Mouse (Mus musculus): ENCODE measurements around the gene Crybg2.

Crybg2 gene

DNA sequence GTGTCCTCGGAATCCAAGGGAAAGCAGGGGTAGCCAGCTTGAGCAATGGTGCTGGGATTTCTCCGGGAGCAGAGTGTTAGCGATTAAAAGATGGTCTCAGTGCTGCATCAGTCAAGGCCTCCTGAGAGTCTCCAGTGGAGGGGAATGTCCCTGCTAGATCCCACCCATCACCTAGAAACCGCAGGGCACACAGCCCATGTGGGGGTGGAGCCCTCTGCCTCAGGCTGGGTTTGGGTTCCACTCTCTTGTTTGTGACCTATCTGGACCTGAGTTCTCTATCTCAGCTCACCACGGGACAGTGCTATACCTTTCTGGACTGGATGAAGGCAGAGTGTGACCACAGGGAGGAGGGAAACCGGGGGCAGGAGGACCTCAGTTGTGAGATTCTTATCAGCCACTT lies 1.7 kb upstream of the Crybg2 start:
- DNase-seq: no peak

DNA sequence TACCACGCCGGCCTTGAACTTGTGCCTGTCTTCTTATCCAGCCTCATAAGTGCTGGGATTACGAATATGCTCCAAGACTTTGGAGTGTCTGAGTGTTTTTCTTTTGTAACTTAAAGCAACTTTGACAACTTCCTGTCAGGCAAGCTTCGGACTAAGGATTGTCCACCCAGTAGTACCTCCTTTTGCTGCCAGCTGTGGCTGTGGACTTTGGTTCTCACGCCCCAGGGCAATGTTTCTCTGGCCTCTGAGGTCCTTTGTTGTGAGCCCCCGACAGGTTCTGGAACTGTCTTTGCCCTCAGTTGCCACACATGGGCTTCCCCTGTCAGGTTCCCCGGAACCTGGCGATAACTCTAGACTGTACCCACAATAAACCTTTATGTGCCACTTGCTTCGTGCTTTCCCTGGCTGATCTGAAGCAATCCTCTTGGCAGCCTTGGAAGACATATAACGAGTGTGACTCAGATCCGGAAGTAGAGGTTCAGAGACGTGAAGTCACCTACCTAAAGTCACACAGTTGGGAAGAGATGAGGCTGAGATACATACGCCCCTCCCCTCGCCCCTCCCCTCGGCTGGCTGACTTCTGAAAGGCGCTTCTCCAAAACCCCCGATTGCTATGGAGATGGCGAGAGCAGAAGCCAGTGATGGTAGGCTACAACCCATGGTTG lies 683 bp downstream of the Crybg2 start:
- no peak for DNase-seq

DNA sequence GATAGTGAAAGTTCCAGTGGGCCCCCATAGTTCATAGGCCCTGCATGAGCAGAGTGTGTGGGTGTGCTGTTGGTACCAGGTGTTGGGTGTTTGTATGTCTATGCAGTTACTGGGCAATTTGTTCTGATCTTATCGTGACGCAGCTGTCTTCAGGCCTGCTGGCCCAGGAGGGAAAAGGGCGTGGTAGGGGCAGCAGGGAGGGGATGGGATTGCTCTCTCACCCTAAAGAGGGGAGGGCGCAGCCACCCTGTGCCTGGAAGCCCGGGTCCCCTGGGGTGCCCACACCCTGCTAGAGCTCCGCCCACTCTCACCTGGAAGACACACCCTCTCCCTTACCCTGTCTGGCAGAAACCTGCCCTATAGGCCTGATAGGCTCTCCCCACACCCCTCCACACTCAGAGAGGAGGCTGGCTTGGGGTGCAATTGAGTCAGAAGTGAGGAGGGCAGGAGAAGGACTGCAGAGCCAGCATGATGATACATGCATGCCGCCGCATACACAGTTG lies 1.4 kb downstream of the Crybg2 start:
- no peak for DNase-seq

DNA sequence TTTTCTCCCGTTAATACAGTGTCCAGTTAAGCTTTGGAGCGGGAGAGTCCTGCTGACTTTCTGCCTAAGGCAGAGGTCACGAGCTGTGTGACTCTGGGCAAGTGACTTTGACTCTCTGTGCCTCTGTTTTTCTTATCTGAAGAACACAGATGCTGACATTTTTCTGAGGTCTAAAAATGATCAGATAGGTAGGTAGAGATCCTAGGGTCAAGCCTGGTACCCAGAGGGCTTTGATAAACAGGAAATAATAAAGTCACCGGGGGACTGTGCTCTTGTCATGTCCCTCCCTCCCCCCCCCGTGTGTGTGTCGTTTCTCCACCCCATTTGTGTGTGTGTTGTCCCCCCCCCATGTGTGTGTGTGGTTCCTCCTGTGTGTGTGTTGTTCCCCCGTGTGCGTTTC lies 1.9 kb downstream of the Crybg2 start:
- no peak for DNase-seq

DNA sequence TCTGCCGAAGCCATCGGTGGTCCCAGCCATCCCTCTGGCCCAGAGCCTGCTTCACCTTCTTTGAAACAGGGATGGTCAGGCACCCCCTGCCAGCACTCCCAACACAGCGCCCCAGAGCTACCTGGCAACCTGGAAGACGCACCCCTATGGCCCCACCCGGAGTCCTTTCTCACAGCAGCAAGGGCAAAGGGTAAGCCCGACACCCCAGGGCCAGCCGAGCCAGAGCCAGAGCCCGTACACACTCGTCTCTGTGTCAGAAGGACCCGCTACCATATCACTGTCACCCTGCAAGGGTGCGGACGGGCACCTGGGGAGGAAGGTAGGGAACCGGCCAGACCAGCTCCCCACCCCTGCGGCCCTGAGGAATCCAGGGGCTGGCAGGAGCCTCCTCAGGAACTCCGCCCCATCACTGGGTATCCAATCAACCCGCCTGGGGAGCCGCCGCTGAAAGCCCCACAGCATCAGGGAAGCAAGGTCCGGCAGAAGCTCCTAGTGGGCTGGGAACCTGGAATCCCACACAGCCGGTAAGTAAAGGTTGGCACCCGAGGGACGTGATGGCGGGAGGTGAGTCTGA lies 4.9 kb downstream of the Crybg2 start:
- no peak for DNase-seq

DNA sequence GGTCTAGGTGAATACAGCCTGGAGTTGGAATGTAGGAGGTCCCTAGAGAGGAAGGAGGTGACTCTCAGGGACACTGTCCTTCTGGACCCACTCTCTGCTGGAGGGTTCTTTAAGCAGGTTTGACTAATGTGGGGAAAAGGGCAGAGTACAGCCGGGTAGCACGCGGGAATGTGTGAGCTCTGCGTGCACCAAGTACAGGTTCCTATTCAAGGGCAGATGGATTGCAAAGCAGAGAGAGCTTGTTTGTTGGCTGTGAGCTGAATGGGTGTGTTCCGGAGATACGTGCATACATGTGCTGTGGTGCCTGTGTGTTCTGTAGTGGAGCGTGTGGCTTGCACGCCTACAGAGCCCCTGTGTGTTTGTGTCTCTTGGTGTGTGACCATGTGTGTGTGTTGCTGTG lies 6.8 kb downstream of the Crybg2 start:
- DNase-seq: no peak

DNA sequence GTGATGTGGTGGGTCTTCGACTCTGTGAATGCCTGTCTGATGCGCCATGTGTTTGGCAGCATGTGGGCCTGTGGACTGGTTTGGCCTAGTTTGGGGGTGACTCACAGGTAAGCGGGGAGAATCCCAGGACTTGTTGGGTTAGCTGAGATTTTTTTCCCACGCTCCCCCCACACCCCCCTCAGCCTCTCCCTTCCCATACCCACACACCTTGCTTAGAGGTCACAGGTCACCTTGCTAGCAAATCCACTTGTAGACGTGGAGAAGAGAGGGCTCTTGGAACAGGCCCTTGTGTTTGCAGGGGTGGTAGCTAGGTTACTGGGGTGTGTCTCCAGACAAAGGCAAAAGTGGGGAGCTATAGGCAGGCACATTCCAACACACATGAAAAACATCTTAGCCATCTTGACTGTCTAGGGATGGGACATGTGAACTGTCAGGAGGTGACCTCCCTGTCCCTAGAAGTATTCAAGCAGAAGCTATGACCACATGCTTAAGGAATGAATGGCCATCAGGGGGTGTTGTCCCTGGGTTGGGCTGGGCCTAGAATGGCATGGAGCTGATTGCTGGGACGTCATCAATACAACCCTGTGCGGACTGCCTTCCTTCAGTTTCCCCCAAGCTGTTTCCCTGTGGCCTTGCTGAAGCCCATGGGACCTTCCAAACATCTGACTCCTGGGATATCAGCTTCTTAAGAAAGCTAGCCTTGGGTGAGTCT lies 7.4 kb downstream of the Crybg2 start:
- no peak for DNase-seq

DNA sequence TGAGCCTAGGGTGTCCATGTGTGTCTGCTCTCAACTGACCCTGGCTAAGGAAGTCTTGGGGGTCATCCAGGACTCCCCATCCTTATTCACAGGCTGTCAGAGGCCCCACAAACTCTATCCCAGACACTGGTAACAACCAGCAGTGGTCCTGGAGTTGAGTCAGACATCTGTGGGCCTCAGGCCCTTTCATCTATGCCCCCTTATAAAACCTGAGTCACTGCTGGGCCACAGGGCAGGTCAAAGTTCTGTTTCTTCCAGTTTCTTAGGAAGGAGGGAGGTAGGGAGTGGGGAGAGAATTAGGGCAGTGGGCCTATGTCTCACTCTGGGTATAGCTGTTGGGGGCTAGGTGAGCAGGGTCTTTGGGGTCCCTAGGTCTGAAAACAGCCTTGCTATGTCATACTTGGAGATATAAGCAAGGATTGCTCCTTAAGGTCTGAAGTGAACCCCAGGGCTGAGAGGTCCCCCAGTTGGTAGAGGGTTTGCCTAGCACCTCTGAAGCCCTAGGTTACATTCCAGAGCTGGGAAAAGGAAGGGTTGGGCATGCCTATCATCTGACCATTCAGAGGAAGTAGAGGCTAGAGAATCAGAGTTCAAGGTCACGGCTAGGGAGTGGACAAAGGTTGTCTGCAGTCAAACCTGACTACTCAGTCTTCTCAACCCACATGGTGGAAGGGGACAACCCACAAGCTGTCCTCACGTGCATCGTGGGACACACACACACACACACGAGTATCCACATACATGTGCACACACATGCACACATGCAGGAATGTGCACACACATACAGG lies 8.4 kb downstream of the Crybg2 start:
- DNase-seq: no peak

DNA sequence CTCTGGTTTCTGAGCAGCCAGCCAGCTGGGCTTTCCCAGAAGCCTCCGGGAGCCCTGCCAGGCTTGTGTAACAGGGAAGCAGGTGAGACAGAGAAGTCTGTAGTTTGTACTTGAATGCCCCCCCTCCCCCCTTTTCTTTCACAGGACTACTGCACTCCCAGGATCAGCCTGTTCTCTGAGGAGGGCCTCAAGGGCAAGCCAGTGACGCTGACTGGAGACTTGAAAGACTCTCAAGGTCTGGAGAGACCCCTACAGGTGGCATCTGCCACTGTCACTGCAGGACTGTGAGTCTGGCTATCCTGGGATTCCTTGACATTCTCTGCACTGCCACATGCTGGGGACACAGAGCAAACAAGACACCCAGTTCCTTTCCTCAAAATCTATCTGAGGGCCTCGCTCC lies 18.1 kb downstream of the Crybg2 start:
- DNase-seq: peak; percentile 15

DNA sequence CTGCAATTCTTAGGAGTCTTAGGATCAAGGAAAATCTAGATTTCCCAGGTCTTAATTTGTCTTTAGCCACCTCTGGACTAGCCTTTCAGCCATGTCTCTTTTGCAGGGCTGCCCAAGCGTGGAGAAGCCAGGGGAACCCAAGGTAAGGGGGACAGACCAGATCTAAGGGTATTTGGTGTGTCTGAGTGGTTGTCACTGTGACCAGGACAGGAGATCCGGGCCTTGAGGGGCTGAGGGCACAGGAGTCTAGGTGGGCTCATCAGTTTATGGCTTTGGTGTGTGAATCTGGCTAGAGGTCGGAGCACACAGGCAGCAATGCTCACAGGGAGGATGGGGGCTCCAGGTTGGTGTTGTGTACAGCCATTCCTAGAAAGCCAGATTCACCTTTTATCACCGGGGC lies 20.1 kb downstream of the Crybg2 start:
- DNase-seq: no peak

DNA sequence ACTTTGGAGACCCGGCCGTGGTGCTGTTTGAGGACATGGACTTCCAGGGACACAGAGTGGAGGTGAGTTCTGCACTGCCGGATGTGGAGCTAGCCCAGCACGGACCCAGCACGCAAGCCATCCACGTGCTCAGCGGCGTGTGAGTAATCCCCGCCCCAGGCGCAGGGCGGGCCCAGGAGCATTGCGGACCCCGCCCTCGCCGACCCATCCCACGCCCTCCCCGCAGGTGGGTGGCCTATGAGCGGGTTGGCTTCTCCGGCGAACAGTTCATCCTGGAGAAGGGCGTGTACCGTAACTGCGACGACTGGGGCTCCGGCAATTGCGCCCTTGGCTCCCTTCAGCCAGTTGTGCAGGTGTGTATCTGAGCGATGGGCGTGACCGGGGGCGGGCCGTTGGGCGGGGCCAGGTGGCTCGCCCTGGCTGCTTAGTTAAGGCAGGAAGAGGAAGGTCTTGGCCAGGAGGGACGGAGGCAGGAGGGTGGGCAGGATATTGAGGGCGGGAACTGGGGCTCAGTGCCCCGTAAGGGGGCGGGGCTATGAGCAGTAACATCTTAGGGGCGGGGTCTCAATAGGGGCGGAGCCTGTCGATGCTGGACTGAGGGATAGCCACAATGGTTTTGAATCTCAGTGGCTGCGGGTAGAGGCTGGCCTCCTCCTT lies 21.2 kb downstream of the Crybg2 start:
- DNase-seq: peak; percentile 48

DNA sequence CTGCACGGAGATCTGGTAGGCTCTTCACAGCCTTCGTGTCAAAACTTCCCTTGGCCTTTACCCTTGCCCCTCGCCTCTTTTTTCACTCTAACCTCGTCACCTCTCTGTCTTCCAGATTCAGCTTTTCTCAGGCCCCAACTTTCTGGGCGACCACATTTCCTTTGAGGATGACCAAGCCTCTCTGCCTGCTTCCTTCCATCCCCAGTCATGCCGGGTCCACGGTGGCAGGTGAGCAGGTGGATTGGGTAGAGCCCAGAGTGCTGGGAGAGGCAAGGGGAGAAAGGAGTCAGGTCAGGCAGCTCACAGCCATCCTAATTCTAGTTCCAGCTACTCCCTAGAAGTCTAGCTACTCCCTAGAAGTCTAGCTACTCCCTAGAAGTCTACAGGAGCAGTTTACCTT lies 21.8 kb downstream of the Crybg2 start:
- no peak for DNase-seq

DNA sequence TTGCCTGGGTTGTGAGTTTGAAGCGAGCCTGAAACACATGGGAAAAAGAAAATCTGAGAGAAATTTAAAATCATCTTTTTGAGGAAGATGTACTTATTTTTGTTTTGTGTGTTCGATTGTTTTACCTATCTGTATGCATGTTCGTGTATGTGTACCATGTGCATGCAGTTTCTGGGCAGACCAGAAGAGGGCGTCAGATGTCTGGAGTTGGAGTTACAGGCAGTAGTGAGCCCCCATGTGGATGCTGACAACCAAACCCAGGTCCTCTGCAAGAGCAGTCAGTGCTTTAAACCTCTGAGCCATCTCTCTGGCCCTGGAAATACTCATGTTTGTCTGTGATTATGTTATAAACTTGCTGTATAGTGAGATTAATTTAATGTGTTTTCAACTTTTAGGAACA lies 24.4 kb downstream of the Crybg2 start:
- no peak for DNase-seq

DNA sequence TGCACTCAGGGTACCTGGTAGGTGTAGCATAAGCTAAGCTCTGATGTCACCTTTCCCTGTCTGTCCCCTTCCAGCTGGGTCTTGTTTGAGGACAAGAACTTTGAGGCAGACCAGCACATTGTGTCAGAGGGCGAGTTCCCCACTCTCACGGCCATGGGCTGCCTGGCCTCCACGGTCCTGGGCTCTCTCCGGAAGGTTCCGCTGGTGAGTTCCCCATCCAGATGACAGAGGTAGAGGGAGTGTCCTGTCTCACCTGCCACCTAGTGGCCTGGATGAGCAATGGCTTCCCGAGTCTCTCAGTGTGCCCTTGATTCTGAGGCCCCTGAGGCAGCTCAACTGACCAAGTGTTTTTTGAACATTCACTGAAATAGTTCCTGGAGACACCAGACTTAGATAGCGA lies 26.8 kb downstream of the Crybg2 start:
- DNase-seq: peak; percentile 46

DNA sequence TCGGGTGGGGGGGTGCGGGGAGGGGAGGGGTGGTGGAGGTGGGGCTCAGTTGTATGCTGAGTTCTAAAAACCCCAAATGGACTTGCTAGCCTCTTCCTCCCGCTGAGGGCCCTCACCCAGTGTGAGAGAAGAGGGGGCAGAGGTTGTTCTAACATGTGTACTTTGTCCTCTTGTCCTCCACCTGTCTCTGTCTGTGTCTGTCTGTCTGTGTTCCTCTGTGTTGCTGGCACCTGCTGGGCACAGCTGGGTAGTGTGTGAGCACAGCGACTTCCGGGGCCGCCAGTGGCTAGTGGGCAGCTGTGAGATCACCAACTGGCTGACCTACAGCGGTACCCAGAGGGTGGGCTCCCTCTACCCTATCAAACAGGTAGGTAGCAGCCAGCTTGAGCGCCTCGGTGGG lies 28.4 kb downstream of the Crybg2 start:
- no peak for DNase-seq

DNA sequence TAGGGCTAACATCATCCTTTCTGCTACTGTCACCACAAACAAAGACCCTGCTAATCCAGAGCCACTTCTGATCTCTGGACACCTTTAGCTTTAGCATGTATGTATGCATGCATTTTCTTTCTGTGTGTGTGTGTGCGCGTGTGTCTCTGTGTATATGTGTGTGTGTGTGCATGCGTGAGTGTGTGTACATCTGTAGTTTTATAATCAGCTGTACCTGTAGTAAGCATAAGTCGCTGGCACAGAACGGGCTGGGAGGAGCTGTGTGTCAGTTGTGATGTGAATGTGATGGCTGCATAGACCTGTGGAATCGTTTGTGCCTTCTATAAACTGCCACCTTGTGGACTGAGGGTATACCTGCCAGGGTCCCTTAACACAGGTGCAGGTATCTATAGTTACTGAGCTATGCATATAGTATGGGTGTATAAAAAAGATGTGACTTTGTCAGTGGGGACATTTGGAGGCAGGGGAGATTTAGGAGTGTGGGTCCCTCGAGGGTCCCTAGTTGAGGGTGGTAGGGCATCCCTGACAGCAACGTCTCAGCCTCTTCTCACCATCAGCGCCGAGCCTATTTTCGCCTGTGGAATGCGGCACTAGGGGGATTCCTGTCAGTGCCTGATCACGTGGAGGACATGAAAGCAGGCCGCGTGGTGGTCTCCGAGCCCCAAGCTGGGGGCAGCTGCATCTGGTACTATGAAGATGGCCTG lies 30.1 kb downstream of the Crybg2 start:
- DNase-seq: no peak

DNA sequence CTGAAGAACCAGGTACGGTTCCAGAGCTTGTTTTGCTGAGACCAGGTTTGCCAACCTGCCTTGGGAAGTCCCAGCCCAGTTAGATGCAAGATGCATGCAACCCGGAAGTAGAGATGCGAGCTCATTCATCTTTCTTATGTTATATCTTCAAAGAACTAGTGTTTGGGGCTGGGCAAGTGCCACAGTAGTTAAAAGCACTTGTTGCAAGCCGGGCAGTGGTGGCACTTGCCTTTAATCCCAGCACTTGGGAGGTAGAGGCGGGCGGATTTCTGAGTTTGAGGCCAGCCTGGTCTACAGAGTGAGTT lies 30.6 kb downstream of the Crybg2 start:
- no peak for DNase-seq

DNA sequence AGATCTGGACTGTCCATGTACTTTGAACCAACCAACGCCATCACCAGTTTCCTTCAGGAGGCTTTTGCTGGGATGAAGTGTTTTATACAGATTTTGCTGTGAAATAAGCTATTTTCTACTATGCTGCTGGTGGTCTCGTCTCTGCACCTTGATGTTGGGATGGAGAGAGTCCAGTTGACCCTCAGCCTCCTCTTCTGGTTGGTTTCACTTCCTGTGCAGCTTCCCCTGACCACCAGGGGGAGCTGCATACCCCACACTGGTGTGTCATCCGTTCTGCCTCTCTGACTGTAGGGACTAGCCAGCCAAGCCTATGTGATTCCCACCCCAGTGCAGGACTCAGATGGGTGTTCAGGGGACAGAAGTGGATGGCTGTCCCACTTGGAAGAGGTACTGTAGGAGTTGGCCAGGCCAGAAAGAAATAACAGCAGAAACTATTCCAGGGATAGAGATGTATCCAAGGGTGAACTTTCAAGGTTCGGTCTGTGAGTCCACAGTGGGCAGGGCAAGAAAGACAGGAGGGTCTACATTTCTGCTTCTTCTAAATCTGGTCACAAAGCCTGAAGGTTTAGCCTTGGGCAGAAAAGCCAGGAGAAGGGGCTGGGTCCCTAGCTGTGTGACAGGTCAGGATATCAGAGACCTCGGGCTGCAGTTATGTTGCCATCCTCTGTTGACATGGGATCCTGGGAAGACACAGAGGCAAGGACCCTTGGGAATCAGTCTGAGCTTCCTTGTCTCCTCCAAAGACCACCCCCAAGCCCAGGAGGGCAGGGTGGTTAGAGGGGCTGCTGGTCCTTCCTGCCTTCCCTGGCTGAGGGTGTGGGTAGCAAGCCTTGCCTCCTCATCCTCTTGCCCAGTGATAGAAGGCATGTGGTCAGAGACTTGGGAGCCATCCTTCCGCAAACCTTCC lies 32.0 kb downstream of the Crybg2 start:
- peak; percentile 19 for DNase-seq

DNA sequence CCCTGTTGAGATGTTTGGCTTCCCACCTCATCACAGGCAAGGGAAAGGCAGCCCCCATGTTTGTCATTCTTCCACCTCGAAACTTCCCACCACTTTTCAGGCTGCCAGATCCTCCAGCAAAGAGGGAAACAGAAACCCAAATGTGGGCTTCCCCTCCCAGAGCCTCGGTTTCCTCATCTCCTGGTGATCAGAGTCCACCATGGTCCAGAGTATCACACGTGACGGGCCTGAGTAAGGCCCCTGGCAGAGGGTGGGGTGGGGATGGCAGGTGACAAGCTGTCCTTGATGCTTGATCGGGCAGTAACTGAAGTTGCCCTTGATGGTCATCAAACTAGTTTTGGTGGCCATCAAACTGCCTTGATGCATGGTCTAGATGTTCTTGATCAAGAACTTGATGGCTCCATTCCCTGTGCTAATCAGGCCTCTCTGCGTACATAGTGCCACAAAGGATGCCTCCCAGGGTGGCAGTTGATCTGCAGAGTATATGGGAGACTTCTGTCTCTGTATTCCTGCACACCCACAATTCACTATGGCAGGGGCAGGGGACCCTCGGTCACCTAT lies 33.5 kb downstream of the Crybg2 start:
- DNase-seq: no peak

DNA sequence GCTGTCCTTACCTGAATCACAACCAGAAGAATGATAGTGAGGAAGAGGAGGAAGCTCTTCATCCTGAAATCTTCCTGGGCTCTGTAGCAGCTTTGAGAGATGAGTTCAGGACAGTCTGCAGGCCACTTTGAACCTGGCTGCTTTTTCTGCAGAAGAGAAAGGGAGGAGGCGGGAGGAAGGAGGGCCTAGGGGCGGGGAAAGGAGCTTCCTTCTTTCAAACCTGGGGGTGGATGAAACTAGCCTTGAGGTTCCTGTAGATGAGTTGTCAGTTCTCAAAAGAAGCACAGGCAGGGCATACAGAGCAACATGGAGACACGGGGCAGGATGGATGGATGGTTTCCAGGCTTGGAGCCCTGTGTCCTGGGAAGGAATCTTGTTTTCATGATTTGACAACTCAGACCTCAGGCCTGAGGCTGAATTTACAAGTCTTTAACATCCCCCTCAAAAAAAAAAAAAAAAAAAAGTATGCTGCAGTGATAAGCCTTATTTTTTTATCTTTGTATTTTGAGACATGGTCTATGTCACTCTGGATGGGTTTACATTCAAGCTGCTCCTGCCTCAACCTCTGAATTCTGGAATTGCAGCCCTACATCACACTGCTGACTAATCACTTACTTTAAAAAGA lies 34.4 kb downstream of the Crybg2 start, which contains the start of gene Cd52:
Gene Cd52 (minus strand): TSS at position 160 of the 625 bp plus-strand sequence.
- no peak for DNase-seq

DNA sequence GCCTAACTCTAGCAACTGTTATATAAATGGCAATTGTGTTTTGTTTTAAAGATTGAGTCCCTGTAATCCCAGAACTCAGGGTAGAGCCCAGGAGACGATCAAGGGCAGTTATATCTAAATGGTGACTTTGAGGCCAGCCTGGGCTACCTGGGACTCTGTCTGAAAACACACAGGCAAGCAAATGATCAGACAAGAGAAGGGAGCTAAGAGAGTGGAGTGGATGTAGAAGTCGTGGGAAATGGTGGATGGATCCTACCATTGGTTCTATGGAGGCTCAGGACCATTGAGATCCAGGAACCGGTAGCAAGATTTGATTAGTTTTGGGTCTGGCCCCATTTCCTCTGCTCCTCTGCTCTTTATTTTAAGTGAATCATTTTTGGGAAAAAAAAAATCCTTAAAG lies 35.5 kb downstream of the Crybg2 start:
- DNase-seq: no peak

Data from cerebellum, adult 8-10 months (tissue).